Mouse (Mus musculus) liver, postnatal 0 days (tissue): Measurements from ENCODE around the gene Pilra. TPM values are rescaled to one million over a fixed set of nuclear protein-coding genes. Genes with fewer than 3 reads are reported as not detected.

Experiments used
- ATAC-seq: fragments of 200-750 bp; cut with Nextera tagmentation; 2 replicates; pipeline ENCODE4 v1.8.0; 2017; ENCODE audit warnings: mild to moderate bottlenecking, moderate library complexity
- DNase-seq: peaks from one replicate; pipeline ENCODE4 v3.0.0-alpha.2; 2016
- H3K27ac ChIP-seq: fragments of 300-500 bp; sonication (generic); 2 replicates; pipeline ENCODE4 v1.5.1; 2014; ENCODE audit warnings: antibody characterized with exemption, moderate library complexity, mild to moderate bottlenecking, low read depth
- H3K27me3 ChIP-seq: fragments of 300-500 bp; sonication (generic); 2 replicates; pipeline ENCODE4 v1.6.1; 2014; ENCODE audit warnings: low read length, control low read depth, mixed read lengths; ENCODE audit not compliant: insufficient read depth
- H3K36me3 ChIP-seq: fragments of 300-500 bp; sonication (generic); replicated peaks from 2 replicates; pipeline ENCODE4 v1.6.1; 2014; ENCODE audit warnings: mild to moderate bottlenecking, control low read depth, low read length, moderate library complexity, mixed read lengths; ENCODE audit not compliant: insufficient read depth
- H3K4me1 ChIP-seq: fragments of 300-500 bp; sonication (generic); 2 replicates; pipeline ENCODE4 v1.6.1; 2014; ENCODE audit warnings: antibody characterized with exemption, mild to moderate bottlenecking, control low read depth; ENCODE audit not compliant: insufficient read depth
- H3K4me2 ChIP-seq: fragments of 300-500 bp; sonication (generic); 2 replicates; pipeline ENCODE4 v1.6.1; 2014; ENCODE audit warnings: low read depth, mild to moderate bottlenecking, low read length, moderate library complexity, mixed read lengths
- H3K4me3 ChIP-seq: fragments of 300-500 bp; sonication (generic); 2 replicates; pipeline ENCODE4 v1.5.1; 2014; ENCODE audit warnings: low read depth, low read length
- H3K9ac ChIP-seq: fragments of 300-500 bp; sonication (generic); replicated peaks from 2 replicates; pipeline ENCODE4 v1.6.1; 2014; ENCODE audit warnings: mild to moderate bottlenecking, moderate library complexity
- H3K9me3 ChIP-seq: fragments of 300-500 bp; sonication (generic); 2 replicates; pipeline ENCODE4 v1.6.1; 2016; ENCODE audit warnings: mild to moderate bottlenecking, control low read depth, low read length, mixed read lengths
- CTCF ChIP-seq: sonication (generic); IDR thresholded peaks from 2 replicates; pipeline ENCODE4 v1.5.1; 2016; ENCODE audit warnings: antibody characterized with exemption, low read depth
- EP300 ChIP-seq: IDR thresholded peaks from 2 replicates; pipeline ENCODE4 v1.6.1; 2016; ENCODE audit warnings: antibody characterized with exemption, low read depth, mild to moderate bottlenecking
- WGBS: fragments of 180-500 bp; shearing (Covaris S2); extraction: QIAGEN DNeasy Blood & Tissue Kit; methylation state at CpG from one replicate; pipeline ENCODE4 v1.1.7; 2014; ENCODE audit not compliant: insufficient replicate concordance; 5-methylcytosine and 5-hydroxymethylcytosine counted together
- polyA plus RNA-seq: library from polyadenylated mRNA; unstranded; fragments of >200 nt; fragmentation: Nextera tagmentation; extraction: Ambion mirVana; gene quantifications from 2 replicates; pipeline ENCODE4 v1.2.1, GENCODE M21; 2015

The Pilra gene
- polyA plus RNA-seq, 1 experiment from 2014 or later, result 12.1 TPM

- no peaks in the 10 kb centered on the region; the same call in 1 of the 2 replicates for H3K4me1 ChIP-seq
- no peak overlapping the region for H3K9ac ChIP-seq
- no peak for TF ChIP-seq CTCF
- no peak for TF ChIP-seq EP300
- peak overlapping the region; percentile 28; the same call in 1 of the 2 replicates for H3K4me2 ChIP-seq
- ATAC-seq (no peak), DNase-seq (no peak)
- no peaks in the 10 kb centered on the region for H3K9me3 ChIP-seq
- H3K27me3 ChIP-seq, result no peaks in the 10 kb centered on the region
- H3K4me3 ChIP-seq, result no peak overlapping the region
- no peaks in the 10 kb centered on the region for H3K36me3 ChIP-seq
- 60% methylated on average over 6 of the region's 6 CpGs for WGBS
- H3K27ac ChIP-seq, result peak overlapping the region; percentile 34; the same call in 1 of the 2 replicates
These were observed 4.6 kb downstream of the Pilra start for GRCm38 (mm10) chr5:137831506-137831905.

- WGBS, result 52% methylated on average over 4 of the region's 4 CpGs
- Histone ChIP-seq H3K4me1 (no peaks in the 10 kb centered on the region; the same call in 1 of the 2 replicates), H3K9ac (no peak overlapping the region), H3K4me3 (no peak overlapping the region), H3K27me3 (no peaks in the 10 kb centered on the region), H3K4me2 (peak overlapping the region; percentile 28; the same call in 1 of the 2 replicates), H3K9me3 (no peaks in the 10 kb centered on the region), H3K27ac (peak overlapping the region; percentile 74; the same call in 1 of the 2 replicates), H3K36me3 (no peaks in the 10 kb centered on the region)
- TF ChIP-seq CTCF (no peak), EP300 (no peak)
- peak; percentile 24 for DNase-seq
- no peak for ATAC-seq
These were observed 5.0 kb downstream of the Pilra start for GRCm38 (mm10) chr5:137831106-137831505.

GRCm38 (mm10) chr5:137830238-137830637 is 5.8 kb downstream of the Pilra start:
- no peaks in the 10 kb centered on the region for H3K27me3 ChIP-seq
- WGBS, result 43% methylated on average over 7 of the region's 7 CpGs
- 0 out of 2 replicates have a peak overlapping the region, but pooled peaks have one; percentile 18 for H3K4me2 ChIP-seq
- H3K9ac ChIP-seq, result no peak overlapping the region
- ATAC-seq, result no peak
- no peaks in the 10 kb centered on the region for H3K9me3 ChIP-seq
- H3K27ac ChIP-seq, result peak overlapping the region; percentile 74
- DNase-seq, result no peak
- TF ChIP-seq CTCF (no peak), EP300 (no peak)
- no peaks in the 10 kb centered on the region; the same call in 1 of the 2 replicates for H3K4me1 ChIP-seq
- H3K36me3 ChIP-seq, result no peaks in the 10 kb centered on the region
- H3K4me3 ChIP-seq, result no peak overlapping the region

- Histone ChIP-seq H3K4me1 (no peaks in the 10 kb centered on the region; the same call in none of the 2 replicates), H3K27me3 (no peaks in the 10 kb centered on the region), H3K9me3 (no peaks in the 10 kb centered on the region), H3K27ac (peak overlapping the region; percentile 48), H3K4me2 (no peak overlapping the region), H3K36me3 (no peaks in the 10 kb centered on the region), H3K9ac (no peak overlapping the region), H3K4me3 (no peak overlapping the region)
- ATAC-seq (peak; percentile 64), DNase-seq (peak; percentile 31)
- WGBS, result 60% methylated on average over 6 of the region's 6 CpGs
- TF ChIP-seq CTCF, result no peak
- no peak for TF ChIP-seq EP300
These were observed 7.4 kb downstream of the Pilra start for GRCm38 (mm10) chr5:137828694-137829093.

DNA sequence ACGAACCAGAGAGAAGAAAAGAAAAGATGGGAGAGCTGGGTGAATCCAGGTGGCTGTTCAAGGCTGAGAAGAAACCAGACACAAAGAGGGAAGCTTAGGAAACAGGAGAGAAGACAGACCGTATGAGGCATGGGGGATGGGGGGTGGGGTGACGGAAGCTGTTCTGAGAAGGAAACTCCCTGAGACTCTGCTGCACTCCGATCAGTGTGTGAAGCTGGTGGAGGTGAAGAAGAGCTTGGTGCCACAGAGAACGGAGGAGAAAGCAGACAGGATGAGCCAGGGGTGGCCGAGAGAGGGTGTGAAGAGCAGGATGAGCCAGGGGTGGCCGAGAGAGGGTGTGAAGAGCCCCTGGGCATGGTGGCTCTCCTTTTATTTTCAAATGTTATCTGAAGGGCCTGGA is 9.7 kb downstream of the Pilra start:
- 34% methylated on average over 7 of the region's 7 CpGs for WGBS
- no peak overlapping the region for H3K27ac ChIP-seq
- H3K4me3 ChIP-seq, result no peak overlapping the region
- TF ChIP-seq EP300 (no peak), CTCF (no peak)
- H3K9me3 ChIP-seq, result no peaks in the 10 kb centered on the region
- no peak for ATAC-seq
- H3K27me3 ChIP-seq, result no peaks in the 10 kb centered on the region
- H3K9ac ChIP-seq, result no peak overlapping the region
- no peaks in the 10 kb centered on the region for H3K36me3 ChIP-seq
- no peak for DNase-seq
- no peaks in the 10 kb centered on the region; the same call in none of the 2 replicates for H3K4me1 ChIP-seq
- no peak overlapping the region for H3K4me2 ChIP-seq

GRCm38 (mm10) chr5:137825971-137826370 is 10.1 kb downstream of the Pilra start:
- no peaks in the 10 kb centered on the region for H3K27me3 ChIP-seq
- no peak overlapping the region for H3K27ac ChIP-seq
- no peak overlapping the region for H3K4me3 ChIP-seq
- no peak for ATAC-seq
- no peak for TF ChIP-seq CTCF
- no peak for TF ChIP-seq EP300
- no peaks in the 10 kb centered on the region for H3K9me3 ChIP-seq
- WGBS, result 77% methylated on average over 2 of the region's 2 CpGs
- no peaks in the 10 kb centered on the region; the same call in none of the 2 replicates for H3K4me1 ChIP-seq
- DNase-seq, result no peak
- no peak overlapping the region for H3K9ac ChIP-seq
- no peaks in the 10 kb centered on the region for H3K36me3 ChIP-seq
- H3K4me2 ChIP-seq, result no peak overlapping the region
